Mouse (Mus musculus) thymus, postnatal 0 days (tissue): ENCODE data around the gene Gm10570. TPM values are rescaled to one million over a fixed set of nuclear protein-coding genes. Genes with fewer than 3 reads are reported as not detected.

Source experiments
- DNase-seq: peaks from one replicate; pipeline ENCODE4 v3.0.0-alpha.2; 2015; ENCODE audit warnings: low spot score
- polyA plus RNA-seq: library from polyadenylated mRNA; unstranded; fragments of >200 nt; fragmentation: Nextera tagmentation; extraction: Ambion mirVana; gene quantifications from 2 replicates; pipeline ENCODE4 v1.2.1, GENCODE M21; 2015

Gm10570 gene
- polyA plus RNA-seq, 1 experiment from 2014 or later: not detected

DNA sequence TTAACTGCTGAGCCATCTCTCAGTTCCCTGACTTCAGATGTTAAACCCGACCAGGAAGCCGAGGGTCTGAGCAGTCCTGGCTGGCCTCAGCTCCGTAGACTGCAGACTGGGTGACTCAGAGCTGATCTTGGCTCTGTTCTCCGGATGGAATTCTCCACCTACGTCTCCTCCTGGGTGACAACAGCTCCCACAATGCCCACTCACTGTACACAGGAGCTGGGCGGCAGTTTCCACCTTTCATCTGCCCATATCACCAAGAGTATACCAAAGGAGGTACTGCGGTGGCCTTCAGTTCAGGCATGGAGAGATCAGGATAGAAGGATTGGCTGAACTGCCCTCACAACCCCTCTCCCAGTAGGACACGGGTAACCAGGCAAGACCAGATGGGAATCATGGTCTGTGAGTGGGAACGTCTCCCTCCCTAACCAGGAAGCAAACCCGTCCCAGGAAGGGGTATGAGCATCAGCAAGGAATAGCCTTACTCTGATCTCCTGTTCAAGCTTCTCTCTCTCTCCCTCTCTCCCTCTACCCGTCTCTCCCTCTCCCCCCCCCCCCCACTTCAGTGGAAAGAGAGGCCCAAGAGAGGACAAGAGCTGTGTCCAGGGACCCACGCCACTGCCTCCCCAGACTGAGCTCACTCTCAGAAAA, 34.7 kb downstream of the Gm10570 start:
- DNase-seq: no peak

GRCm38 (mm10) chr4:130270611-130271347, 37.7 kb downstream of the Gm10570 start:
- DNase-seq: no peak

DNA sequence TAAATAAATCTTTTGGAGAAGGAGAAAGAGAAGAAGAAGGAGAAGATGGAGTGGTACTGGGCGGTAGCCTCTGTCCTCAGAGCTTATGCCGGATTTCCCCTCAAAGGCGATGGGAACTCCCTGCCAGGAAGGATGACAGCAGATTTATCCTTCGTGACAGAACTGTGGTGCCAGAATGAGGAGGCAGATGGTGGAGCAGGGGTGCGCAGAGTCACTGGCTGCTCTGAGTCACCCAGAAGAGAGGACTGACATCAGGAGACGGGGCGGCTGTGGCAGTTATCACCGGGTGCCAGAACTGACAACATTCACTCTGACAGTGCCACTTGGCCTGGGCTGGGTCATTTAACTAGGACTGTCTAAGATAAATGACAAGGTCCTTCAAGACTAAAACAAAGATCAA, 38.4 kb downstream of the Gm10570 start:
- no peak for DNase-seq

DNA sequence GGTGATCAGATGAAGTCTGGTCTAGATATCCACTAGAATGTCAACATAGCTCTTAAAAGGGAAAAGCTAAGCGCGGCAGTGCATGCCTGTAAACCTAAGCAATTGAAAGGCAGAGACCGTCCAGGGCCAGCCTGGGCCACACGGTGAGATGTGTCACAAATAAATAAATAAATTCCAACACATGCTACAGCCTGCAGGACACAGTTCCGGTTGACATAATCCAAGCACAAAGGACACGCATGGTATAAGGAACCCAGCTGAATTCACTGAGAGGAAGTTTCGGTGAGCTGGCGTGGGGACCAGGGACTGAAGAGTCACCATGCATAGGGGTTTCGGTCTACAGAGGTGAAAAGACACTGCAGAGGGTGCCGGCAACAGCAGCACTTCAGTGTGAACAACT, 39.7 kb downstream of the Gm10570 start:
- no peak for DNase-seq

GRCm38 (mm10) chr4:130267069-130267468, 41.4 kb downstream of the Gm10570 start:
- DNase-seq: no peak

DNA sequence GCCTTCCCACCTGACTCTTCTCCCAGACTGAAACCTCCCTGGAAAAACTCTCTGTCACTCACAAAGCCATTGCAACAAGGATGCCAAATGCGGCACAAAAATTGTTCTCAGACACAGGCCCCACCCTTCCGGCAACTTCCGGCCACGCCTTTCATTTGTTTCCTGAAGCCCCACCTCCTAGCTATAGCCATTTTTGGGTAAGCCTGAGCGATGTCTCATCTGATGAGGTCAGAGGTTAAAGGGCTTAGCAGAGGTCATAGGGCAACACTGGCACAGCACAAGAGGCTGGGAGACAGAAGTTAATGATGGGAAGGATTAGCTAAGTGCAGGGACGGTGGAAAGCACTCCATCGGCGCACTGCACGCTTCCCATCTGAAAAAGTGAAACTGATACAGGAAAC, 41.9 kb downstream of the Gm10570 start:
- DNase-seq: no peak

DNA sequence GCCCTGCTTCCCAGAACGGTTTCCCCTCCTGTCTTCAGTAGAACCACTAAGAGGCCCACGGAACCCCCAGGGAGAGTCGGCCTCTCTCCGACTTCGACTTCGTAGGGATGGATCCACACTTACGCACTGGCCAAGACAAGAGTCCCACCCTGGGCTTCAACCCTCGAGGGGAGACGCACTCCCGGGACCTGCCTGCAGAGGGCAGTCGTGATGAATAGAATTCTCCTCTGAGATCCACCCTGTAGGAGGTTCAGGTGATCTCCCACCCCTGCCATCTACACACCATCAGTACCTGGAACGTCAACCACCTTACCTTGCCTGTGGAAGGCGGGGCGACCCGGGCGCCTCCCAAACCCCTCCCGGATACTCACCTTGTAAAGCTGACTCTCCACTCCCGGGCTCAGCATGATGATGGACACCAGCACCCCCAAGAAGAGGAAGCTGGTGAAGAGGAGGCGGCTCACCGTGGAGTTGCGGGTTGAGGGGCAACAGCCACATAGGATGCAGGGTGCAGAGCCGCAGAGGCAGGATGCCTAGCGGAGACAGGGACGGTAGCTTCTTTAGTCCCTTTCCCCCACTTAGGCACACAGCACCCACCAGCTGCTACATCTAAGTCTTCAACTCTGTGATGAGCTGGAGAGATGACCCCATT, 43.6 kb downstream of the Gm10570 start:
- peak; percentile 48 for DNase-seq

DNA sequence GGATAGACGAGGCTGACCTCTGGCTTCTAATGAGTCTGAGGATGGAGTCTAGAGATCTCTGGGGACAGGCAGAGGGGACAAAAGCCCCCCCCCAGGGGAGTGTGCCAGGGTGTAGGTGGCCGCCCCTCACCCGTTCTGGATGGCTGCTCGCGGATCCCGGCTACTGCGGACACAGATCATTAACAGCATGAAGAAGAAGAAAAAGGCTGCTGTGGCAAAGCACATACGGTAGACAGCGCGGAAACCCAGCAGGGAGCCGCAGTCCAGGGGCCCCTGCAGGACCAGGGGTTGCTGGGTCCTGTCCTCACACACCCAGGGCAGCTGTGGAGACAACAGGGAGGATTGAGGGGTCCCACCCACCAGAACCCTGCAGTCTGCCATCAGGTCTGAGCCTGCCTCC, 44.3 kb downstream of the Gm10570 start:
- DNase-seq: no peak

GRCm38 (mm10) chr4:130260406-130260805, 48.1 kb downstream of the Gm10570 start:
- no peak for DNase-seq

Other genes starting within 250 kb of the Gm10570 start
- 62.1 and 65.4 TPM in 2 replicates for gene Pef1, start 206.1 kb downstream of the Gm10570 start, polyA plus RNA-seq
- 0.28 and 0.34 TPM in 2 replicates for gene Hcrtr1, start 169.3 kb downstream of the Gm10570 start, polyA plus RNA-seq
- gene Tinagl1, start 133.6 kb downstream of the Gm10570 start, polyA plus RNA-seq: 47.3 and 52.2 TPM in 2 replicates
- gene Gm853, start 86.3 kb downstream of the Gm10570 start, polyA plus RNA-seq: 0.05 TPM in 1 of 2 replicates, not detected in the other
- 8.3 and 9.4 TPM in 2 replicates for gene Serinc2, start 29.5 kb downstream of the Gm10570 start, polyA plus RNA-seq
- gene Fabp3, start 79 bp downstream of the Gm10570 start, polyA plus RNA-seq: 2.9 and 3.1 TPM in 2 replicates
- gene Zcchc17, start 51.3 kb upstream of the Gm10570 start, polyA plus RNA-seq: 96.6 and 104 TPM in 2 replicates
- gene Snrnp40, start 51.5 kb upstream of the Gm10570 start, polyA plus RNA-seq: 152 and 156 TPM in 2 replicates